Mouse (Mus musculus): ENCODE data around the gene Cd300a.
A peak's percentile ranks its signal among the peaks of the same experiment; 100 is the strongest.

DNA sequence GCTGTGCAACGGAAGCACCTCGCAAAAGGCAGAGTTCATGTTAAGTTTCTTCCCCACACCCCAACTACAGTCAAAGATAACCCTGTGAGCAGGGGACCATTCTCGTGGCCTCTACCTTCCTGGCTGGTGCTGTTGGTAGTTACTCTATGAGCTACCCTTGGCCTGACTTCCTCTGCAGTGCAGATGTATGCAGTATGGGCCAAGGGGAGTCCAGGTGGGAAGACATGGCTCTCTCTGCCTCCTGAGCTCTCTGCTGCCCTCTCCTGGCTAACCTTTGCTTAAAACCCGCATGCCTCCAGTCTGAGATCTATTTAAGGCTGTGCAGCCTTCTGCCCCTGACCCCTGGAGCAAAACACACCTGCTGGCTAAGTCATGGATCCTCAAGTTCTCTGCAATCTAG lies 34.1 kb downstream of the Cd300a start:
- TF ChIP-seq POLR2A (IDR thresholded peaks at IDR 0.05; ENCODE audit: borderline replicate concordance, control insufficient read depth, low read depth, low read length) (no peak), CTCF (IDR thresholded peaks at IDR 0.05; ENCODE audit: control insufficient read depth, insufficient read depth, low read length) (peak; percentile 85)

All from bone marrow, adult 2 months (tissue).